Mouse (Mus musculus) neural tube, embryonic 10.5 days (tissue): ENCODE results near the gene Slc35b3.
A peak's percentile ranks its signal among the peaks of the same experiment; 100 is the strongest.

ENCODE experiments used
- DNase-seq: peaks from one replicate; pipeline ENCODE4 v3.0.0-alpha.2; 2017; ENCODE audit warnings: low spot score; ENCODE audit errors: extremely low spot score

Slc35b3 gene

GRCm38 (mm10) chr13:38960063-38961050, at the start of gene Slc35b3:
Slc35b3 (minus strand) TSS chr13:38960875.
- peak; percentile 87 for DNase-seq

GRCm38 (mm10) chr13:39010280-39010679, 49.6 kb upstream of the Slc35b3 start:
- no peak for DNase-seq

GRCm38 (mm10) chr13:39003101-39003762, 42.6 kb upstream of the Slc35b3 start:
- DNase-seq = no peak

- no peak for DNase-seq
These were observed 41.7 kb upstream of the Slc35b3 start for GRCm38 (mm10) chr13:39002424-39002823.

GRCm38 (mm10) chr13:39001434-39001833, 40.8 kb upstream of the Slc35b3 start:
- no peak for DNase-seq

- no peak for DNase-seq
These were observed 38.3 kb upstream of the Slc35b3 start for GRCm38 (mm10) chr13:38998958-38999357.

- DNase-seq = peak; percentile 26
These were observed 31.9 kb upstream of the Slc35b3 start for GRCm38 (mm10) chr13:38992529-38992928.

GRCm38 (mm10) chr13:38983751-38984150, 23.1 kb upstream of the Slc35b3 start:
- DNase-seq = no peak

GRCm38 (mm10) chr13:38980900-38981299, 20.2 kb upstream of the Slc35b3 start:
- no peak for DNase-seq

GRCm38 (mm10) chr13:38976978-38977377, 16.3 kb upstream of the Slc35b3 start:
- no peak for DNase-seq

GRCm38 (mm10) chr13:38975853-38976252, 15.2 kb upstream of the Slc35b3 start:
- DNase-seq = no peak

GRCm38 (mm10) chr13:38972602-38973001, 11.9 kb upstream of the Slc35b3 start:
- DNase-seq = no peak

GRCm38 (mm10) chr13:38971047-38971446, 10.4 kb upstream of the Slc35b3 start:
- DNase-seq = no peak

- no peak for DNase-seq
These were observed 6.8 kb upstream of the Slc35b3 start for GRCm38 (mm10) chr13:38967518-38967917.

GRCm38 (mm10) chr13:38966922-38967448, 6.3 kb upstream of the Slc35b3 start:
- no peak for DNase-seq

- no peak for DNase-seq
These were observed 2.1 kb upstream of the Slc35b3 start for GRCm38 (mm10) chr13:38962771-38963170.

GRCm38 (mm10) chr13:38958037-38958436, 2.6 kb downstream of the Slc35b3 start:
- no peak for DNase-seq

- no peak for DNase-seq
These were observed 14.2 kb downstream of the Slc35b3 start for GRCm38 (mm10) chr13:38946296-38947012.

GRCm38 (mm10) chr13:38945767-38946166, 14.9 kb downstream of the Slc35b3 start:
- no peak for DNase-seq

- no peak for DNase-seq
These were observed 15.7 kb downstream of the Slc35b3 start for GRCm38 (mm10) chr13:38944951-38945350.

- DNase-seq = no peak
These were observed 18.9 kb downstream of the Slc35b3 start for GRCm38 (mm10) chr13:38941786-38942185.
